Mouse (Mus musculus): ENCODE measurements at regions not wholly inside any gene's neighbourhood (a gene's known extent, or its start where the extent isn't known, plus 50 kb on each side); places are given as distances from the start of the nearest gene placed in this dataset.

DNA sequence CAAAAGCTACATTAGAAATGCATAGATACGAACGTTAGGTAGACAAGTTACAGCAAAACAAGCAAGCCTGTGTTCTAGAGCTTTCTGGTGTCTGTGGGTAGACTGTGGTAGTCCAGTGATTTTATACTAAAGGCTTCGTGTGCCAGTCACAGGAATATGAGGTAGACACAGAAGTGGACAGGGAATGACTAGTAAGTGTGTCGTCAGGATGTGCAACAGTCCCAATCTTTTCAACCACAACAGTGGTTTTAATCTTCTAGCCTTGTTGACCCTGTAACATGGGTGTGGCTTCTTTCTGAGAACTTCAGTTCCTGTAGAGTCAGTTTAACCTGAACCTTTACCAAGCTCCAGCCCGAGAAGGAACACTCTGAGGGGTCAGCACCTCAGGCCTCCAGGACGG is 339.3 kb upstream of the Adgrl2 start:
- no peak for DNase-seq (ENCODE audit: low read depth, low spot score)

DNA sequence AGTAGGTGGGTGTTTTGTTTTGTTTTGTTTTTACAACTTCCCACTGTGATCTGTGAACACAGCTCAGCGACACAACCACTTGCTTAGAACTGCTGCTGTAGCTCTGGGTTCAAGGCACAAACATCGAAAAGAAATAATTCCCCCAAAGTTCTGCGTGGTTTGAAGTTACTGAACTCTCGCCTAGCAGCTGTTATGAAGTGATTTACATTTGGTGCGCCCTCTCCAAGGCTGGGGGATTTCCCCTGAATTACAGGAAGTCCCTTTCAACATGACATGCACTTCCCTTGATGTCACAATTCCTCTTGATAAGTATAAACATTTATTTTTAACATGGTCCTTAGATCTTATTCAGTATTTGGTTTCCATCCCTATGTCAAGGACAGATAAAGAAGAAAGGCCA is 336.3 kb upstream of the Adgrl2 start:
- no peak for DNase-seq (ENCODE audit: low read depth, low spot score)

- DNase-seq (ENCODE audit: low read depth, low spot score), result no peak
Measured at GRCm38 (mm10) chr3:149324088-149324487, 333.7 kb upstream of the Adgrl2 start.

GRCm38 (mm10) chr3:149318728-149319127 is 328.4 kb upstream of the Adgrl2 start:
- DNase-seq (ENCODE audit: low read depth, low spot score), result no peak

DNA sequence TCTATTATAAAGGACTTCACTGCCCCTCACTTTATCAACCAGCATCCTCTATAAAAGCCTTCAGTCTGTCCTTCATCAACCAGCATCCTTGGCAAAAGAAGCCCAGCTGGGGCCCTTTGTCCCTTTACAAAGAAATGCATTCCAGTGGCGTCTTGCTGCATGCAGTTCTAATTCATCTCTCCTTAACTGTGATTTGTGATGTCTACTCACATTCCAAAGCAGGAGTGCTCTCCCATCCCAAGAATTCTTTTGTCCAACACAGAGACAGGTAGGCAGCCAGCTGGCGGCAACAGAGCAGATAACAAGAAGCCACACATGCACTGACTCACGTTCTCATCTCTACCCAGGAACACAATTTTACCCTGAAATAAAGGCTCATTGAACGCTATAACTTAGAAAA is 323.9 kb upstream of the Adgrl2 start:
- DNase-seq (ENCODE audit: low read depth, low spot score), result no peak

DNA sequence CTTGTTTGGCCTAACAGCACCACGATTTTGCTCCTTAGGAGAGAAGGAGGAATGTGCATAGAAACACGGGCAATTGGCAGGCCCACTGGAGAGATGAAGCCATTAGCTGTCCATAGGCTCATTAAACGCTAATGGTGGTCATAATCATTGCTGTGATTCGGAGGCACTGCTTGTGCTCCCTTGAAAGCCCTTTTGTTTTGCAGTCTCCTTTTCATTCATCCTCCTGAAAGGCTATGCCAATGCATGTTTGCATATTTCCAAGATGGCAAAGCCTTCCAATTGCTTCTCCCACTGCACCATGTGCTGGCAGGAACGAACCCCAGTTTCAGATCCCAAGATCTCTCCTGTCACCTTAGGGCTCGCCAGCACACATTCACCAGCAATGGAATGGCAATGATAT is 322.9 kb upstream of the Adgrl2 start:
- no peak for DNase-seq (ENCODE audit: low read depth, low spot score)

DNA sequence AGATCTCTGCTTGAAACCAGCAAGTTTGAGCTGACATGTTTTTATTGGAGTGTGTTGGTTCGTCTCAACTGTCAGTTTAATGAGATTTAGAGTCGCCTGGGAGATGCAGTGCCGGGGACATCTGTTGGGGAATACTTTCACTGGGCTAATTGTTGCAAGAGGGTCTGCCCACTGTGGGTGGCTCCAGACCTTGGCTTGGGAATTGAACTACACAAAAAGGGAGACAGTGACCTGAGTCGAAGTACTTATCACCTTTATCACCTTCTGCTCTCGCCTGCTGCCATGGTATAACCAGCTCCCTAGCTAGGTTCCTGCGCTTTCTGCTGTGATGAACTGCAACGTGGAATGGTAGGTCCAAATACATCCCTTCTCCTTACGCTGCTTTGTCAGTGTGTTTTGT is 321.2 kb upstream of the Adgrl2 start:
- no peak for DNase-seq (ENCODE audit: low read depth, low spot score)

DNA sequence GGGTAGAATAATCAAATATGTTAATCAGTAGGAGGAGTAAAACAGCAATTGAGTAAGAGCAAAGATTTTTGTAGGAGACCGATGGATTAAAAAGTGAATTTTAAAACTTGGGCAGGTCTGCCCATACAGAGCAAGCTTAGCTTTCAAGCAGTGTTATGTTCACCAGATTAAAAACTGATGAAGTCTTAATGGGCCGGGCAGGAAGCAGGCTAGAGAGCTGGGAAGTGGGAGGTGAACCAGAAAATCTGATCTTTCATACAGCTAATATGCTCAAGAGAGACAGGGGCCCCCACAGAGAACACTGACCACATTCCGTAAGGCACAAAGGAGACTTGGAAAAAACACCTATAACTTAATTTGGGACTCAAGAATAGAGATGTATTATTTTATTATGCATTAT is 316.4 kb upstream of the Adgrl2 start:
- DNase-seq (ENCODE audit: low read depth, low spot score), result no peak

DNA sequence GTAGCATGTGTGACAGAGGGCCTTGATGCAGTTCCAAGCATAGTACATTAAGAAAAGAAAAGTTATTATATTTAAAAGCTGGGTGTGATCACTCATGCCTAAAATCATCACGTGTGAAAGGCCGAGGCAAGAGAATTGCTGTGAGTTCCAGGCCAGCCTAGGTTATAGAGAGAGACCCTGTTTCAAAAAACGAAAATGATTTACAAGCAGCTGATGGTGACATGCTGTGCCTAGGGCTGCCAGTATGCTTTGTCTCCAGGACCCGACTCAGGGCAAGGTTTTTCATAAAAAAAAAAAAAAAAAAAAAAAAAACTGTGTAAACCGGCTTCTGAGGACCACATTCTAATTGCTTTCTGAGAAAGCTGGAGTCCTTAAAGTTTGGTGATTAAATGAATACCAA is 315.9 kb upstream of the Adgrl2 start:
- no peak for DNase-seq (ENCODE audit: low read depth, low spot score)

- no peak for DNase-seq (ENCODE audit: low read depth, low spot score)
Measured at GRCm38 (mm10) chr3:149305440-149305839, 315.1 kb upstream of the Adgrl2 start.

DNA sequence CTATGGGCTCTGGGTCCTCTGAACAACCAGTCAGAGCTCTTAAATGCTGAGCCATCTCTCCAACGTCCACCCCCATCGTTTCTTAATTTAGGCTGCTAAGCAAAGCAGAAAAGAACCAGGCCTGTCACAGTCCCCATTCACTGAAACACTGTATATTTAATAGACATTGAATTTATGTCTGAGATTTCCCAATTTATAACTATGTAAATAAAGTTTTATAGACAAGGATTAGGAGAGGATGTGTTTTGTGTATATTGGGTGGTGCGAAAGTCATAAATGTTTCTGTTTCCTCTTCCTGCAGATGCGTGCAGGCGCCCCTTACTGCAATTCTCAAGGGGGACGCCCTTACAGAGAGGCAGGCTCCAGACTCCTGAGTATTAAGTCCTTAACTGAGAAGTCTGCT is 314.7 kb upstream of the Adgrl2 start:
- DNase-seq (ENCODE audit: low read depth, low spot score), result no peak

DNA sequence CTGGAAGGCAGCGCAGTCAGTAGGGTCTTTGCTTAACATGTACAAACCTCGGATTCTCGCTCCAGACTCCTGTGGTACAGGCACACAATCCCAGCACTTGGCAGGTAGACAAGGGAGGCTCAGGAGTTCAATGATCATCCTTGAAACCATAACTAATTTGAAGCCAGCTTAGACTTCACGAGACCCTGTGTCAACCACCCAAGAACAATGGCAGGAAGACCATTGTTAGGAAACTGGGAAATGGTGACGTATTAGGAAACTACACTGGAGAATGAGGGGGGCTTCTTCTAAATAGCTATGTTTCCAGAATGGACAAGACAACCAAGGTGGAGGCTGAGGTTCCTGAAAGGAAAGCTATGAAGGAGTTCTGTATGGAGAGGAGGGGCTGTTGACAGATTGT is 313.1 kb upstream of the Adgrl2 start:
- DNase-seq (ENCODE audit: low read depth, low spot score), result no peak

GRCm38 (mm10) chr3:149300002-149300401 is 309.6 kb upstream of the Adgrl2 start:
- no peak for DNase-seq (ENCODE audit: low read depth, low spot score)

GRCm38 (mm10) chr3:149296419-149296962 is 306.1 kb upstream of the Adgrl2 start:
- no peak for DNase-seq (ENCODE audit: low read depth, low spot score)

GRCm38 (mm10) chr3:149295942-149296341 is 305.6 kb upstream of the Adgrl2 start:
- no peak for DNase-seq (ENCODE audit: low read depth, low spot score)

DNA sequence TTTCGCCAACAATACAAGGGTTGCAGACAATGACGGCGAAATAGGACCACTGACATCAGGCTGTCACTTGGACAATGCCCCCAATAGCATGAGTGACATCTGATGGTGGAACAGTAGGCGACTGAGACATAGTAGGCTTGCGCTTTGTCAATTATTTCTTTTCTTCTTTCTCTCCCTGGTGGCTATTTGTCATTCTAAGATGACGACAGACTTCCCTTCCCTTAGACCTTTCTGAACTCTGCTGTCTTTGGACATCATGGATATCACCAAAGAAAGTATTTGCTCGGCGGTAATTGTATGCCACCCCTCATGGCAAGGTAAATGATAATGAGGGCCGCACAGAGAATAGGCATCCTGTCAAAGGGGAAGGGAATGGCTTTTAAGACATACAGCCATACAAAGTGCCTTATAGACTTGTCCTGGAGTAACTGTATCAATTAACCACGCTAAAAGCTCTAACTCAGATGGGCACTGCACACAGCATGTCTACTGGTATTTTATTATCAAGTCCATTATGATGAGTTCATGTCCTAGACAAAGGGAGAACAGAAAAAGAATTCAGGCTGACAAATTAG is 305.0 kb upstream of the Adgrl2 start:
- DNase-seq (ENCODE audit: low read depth, low spot score), result no peak

DNA sequence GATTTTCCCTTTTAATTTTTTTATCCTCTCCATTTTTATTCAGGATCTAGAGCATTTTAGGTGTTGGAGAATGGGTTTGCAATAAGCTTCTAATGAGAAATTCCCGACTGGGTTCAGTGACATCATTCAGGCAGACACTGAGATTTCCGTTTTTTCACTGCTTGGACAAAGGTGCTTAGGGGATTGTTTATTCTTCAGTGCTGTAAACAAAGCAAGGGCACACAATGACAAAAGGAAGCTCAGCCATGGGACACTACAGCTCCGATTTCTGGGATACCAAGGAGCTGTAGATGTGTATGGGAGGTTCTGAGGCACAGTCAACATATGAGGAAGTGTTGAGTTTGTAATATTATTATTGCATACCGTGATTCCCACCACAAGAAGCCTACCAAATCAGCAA is 304.1 kb upstream of the Adgrl2 start:
- DNase-seq (ENCODE audit: low read depth, low spot score), result no peak

GRCm38 (mm10) chr3:149292459-149292858 is 302.1 kb upstream of the Adgrl2 start:
- no peak for DNase-seq (ENCODE audit: low read depth, low spot score)

DNA sequence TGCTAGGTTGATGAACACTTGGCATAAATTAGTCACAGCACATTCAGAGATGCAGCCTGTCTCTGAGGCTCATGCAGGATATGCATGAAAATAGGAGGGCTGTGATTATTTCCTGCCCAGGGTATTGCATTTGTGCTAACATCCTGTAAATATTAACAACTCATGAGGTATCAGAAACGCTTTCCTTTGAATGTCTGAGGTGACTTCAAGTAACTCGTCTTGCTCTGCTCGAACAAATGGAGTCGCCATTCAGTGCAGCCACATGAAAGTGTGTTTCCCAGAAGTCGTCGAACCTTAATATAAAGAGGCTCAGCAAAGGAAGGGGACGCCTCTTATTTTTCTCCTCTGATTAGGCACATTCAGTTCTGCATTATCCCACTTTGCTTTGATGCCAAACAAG is 301.1 kb upstream of the Adgrl2 start:
- no peak for DNase-seq (ENCODE audit: low read depth, low spot score)

- no peak for DNase-seq (ENCODE audit: low read depth, low spot score)
Measured at GRCm38 (mm10) chr3:149290228-149290627, 299.9 kb upstream of the Adgrl2 start.

- DNase-seq (ENCODE audit: low read depth, low spot score), result no peak
Measured at GRCm38 (mm10) chr3:149287080-149287479, 296.7 kb upstream of the Adgrl2 start.

- no peak for DNase-seq (ENCODE audit: low read depth, low spot score)
Measured at GRCm38 (mm10) chr3:149284976-149285375, 294.6 kb upstream of the Adgrl2 start.

DNA sequence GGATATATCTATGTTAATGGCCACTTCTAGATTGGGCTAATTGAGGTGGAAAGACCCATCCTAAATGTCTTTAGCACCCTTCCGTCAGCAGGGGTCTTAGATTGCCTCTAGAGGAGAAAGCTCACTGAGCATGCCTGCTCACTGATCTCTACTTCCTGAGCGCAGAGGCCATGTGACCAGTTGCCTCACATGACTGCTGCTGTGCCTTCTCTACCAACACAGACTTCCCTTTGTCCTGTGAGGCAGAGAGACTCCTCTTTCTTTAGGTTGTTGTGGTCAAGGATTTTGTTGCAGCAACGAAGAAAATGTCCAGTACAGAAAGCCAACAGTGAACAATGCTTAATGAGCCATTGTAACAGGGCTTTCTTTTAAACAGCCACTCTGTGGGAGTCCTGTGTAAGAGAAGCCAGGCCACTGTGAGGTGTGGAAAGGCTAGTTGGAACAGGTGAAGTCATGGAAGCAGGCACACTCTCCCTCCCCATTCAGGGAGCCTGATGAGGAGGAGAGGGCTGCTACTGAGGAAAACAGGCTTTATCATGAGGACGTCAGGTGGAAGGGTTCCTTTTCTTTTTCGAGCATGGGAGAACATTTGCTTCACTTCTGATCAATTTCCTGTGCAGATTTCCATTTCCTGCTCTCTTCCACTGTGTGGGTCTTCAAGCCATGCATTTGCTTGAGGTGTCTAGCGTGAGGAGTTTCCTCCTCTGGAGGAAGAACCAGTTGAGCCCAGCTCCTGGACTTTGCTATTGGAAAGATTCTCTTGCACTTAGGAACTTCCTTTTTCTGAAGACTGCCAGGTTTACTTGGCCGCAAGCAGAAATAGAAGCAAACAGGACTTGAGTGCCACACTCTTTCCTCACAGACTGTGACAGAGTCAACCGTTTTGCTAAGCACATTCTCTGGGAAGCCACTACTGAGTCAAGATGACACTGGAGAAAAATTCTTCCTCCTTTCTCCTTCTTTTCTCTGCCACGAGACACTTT is 290.7 kb upstream of the Adgrl2 start:
- DNase-seq (ENCODE audit: low read depth, low spot score), result no peak

All from retina, adult 2 months (tissue).